ENCODE assay signal across 12 mouse cellular contexts in genomic region chr14:21342984-21343383, GRCm38 (mm10).
"Had no signal": no experiment of that assay in that cellular context is flagged by ENCODE, and none has a peak within 500 bp of the region (broad histone marks: within the 10 kb centered on the region; RNA-seq: fewer than 3 reads in every experiment).

No protein-coding gene starts in this region.

- H3K9me3 ChIP-seq: kidney, embryonic 15.5 days; limb, embryonic 10.5 days; liver, embryonic 15.5 days had no signal

- H3K4me2 ChIP-seq: kidney, embryonic 15.5 days; liver, embryonic 11.5 days; liver, embryonic 15.5 days had no signal

- H3K4me1 ChIP-seq: kidney, embryonic 15.5 days; liver, embryonic 15.5 days had no signal

- H3K4me3 ChIP-seq: kidney, embryonic 15.5 days; left cerebral cortex, adult 2 months; limb, embryonic 10.5 days; liver, embryonic 15.5 days had no signal

- H3K36me3 ChIP-seq: kidney, embryonic 15.5 days; liver, embryonic 15.5 days had no signal

- ATAC-seq: lung, postnatal 0 days had no signal

- H3K27me3 ChIP-seq: kidney, embryonic 15.5 days; liver, embryonic 15.5 days had no signal

- H3K9ac ChIP-seq: kidney, embryonic 15.5 days; liver, embryonic 15.5 days had no signal

- H3K27ac ChIP-seq: kidney, embryonic 15.5 days; left cerebral cortex, adult 2 months; limb, embryonic 10.5 days; liver, embryonic 15.5 days had no signal

- DNase-seq: kidney, adult 2 months; kidney, postnatal 14 days; lung, adult 2 months; lung, postnatal 36 days; right cerebral cortex, postnatal 14 days; thymus, postnatal 14 days had no signal
